Mouse (Mus musculus): Measurements from ENCODE around the gene Zxdc.

Gene Zxdc

GRCm38 (mm10) chr6:90368976-90369724 lies at the start of gene Zxdc:
Gene Zxdc (plus strand): TSS chr6:90369492.
- DNase-seq (ENCODE audit: low read depth, low spot score), result peak; percentile 89

- no peak for DNase-seq (ENCODE audit: low read depth, low spot score)
Measured at GRCm38 (mm10) chr6:90320429-90320828, 48.9 kb upstream of the Zxdc start.

- DNase-seq (ENCODE audit: low read depth, low spot score), result no peak
Measured at GRCm38 (mm10) chr6:90321811-90322210, 47.5 kb upstream of the Zxdc start.

- no peak for DNase-seq (ENCODE audit: low read depth, low spot score)
Measured at GRCm38 (mm10) chr6:90324026-90324425, 45.3 kb upstream of the Zxdc start.

- no peak for DNase-seq (ENCODE audit: low read depth, low spot score)
Measured at GRCm38 (mm10) chr6:90324463-90324862, 44.8 kb upstream of the Zxdc start.

- DNase-seq (ENCODE audit: low read depth, low spot score), result no peak
Measured at GRCm38 (mm10) chr6:90324991-90325390, 44.3 kb upstream of the Zxdc start, which contains the start of gene Chst13. Gene Chst13 (minus strand): TSS chr6:90325185.

- no peak for DNase-seq (ENCODE audit: low read depth, low spot score)
Measured at GRCm38 (mm10) chr6:90327670-90328069, 41.6 kb upstream of the Zxdc start.

GRCm38 (mm10) chr6:90329953-90330352 lies 39.3 kb upstream of the Zxdc start:
- no peak for DNase-seq (ENCODE audit: low read depth, low spot score)

- DNase-seq (ENCODE audit: low read depth, low spot score), result no peak
Measured at GRCm38 (mm10) chr6:90332561-90333425, 36.5 kb upstream of the Zxdc start, which contains the start of gene Uroc1. Gene Uroc1 (plus strand): TSS chr6:90333284.

- DNase-seq (ENCODE audit: low read depth, low spot score), result no peak
Measured at GRCm38 (mm10) chr6:90334244-90334643, 35.0 kb upstream of the Zxdc start.

- no peak for DNase-seq (ENCODE audit: low read depth, low spot score)
Measured at GRCm38 (mm10) chr6:90342343-90342742, 26.9 kb upstream of the Zxdc start.

GRCm38 (mm10) chr6:90347183-90347582 lies 22.1 kb upstream of the Zxdc start:
- DNase-seq (ENCODE audit: low read depth, low spot score), result no peak

- DNase-seq (ENCODE audit: low read depth, low spot score), result no peak
Measured at GRCm38 (mm10) chr6:90348500-90348899, 20.8 kb upstream of the Zxdc start.

- no peak for DNase-seq (ENCODE audit: low read depth, low spot score)
Measured at GRCm38 (mm10) chr6:90350011-90350410, 19.3 kb upstream of the Zxdc start.

- DNase-seq (ENCODE audit: low read depth, low spot score), result no peak
Measured at GRCm38 (mm10) chr6:90358142-90358541, 11.2 kb upstream of the Zxdc start.

- DNase-seq (ENCODE audit: low read depth, low spot score), result no peak
Measured at GRCm38 (mm10) chr6:90359445-90359844, 9.8 kb upstream of the Zxdc start.

GRCm38 (mm10) chr6:90360024-90360781 lies 9.1 kb upstream of the Zxdc start:
- DNase-seq (ENCODE audit: low read depth, low spot score), result no peak

- DNase-seq (ENCODE audit: low read depth, low spot score), result no peak
Measured at GRCm38 (mm10) chr6:90360922-90361614, 8.2 kb upstream of the Zxdc start.

GRCm38 (mm10) chr6:90363301-90363700 lies 6.0 kb upstream of the Zxdc start:
- DNase-seq (ENCODE audit: low read depth, low spot score), result no peak

- no peak for DNase-seq (ENCODE audit: low read depth, low spot score)
Measured at GRCm38 (mm10) chr6:90369725-90370553, 647 bp downstream of the Zxdc start.
